Mouse (Mus musculus): ENCODE measurements around the gene Cyb561. TPM values are rescaled to one million over a fixed set of nuclear protein-coding genes. Genes with fewer than 3 reads are reported as not detected.

The Cyb561 gene
- polyA plus RNA-seq, 2 experiments: 7.6 to 17.7 TPM

GRCm38 (mm10) chr11:105953402-105953801, 266 bp upstream of the Cyb561 start:
- TF ChIP-seq POLR2A (IDR thresholded peaks at IDR 0.05; ENCODE audit: borderline replicate concordance, extremely low read depth, insufficient read depth, insufficient read length): no peak
- ATAC-seq (ENCODE audit: low FRiP score, low read depth) (no peak), DNase-seq (ENCODE audit: low spot score) (peak; percentile 31)
- no peak overlapping the region for H3K27ac ChIP-seq (replicated peaks; ENCODE audit: low read depth, low read length)
- peaks cover 3% of the 10 kb centered on the region; the same call in 1 of the 2 replicates for H3K4me1 ChIP-seq (ENCODE audit: control insufficient read depth, insufficient read depth, low read length)
- H3K9ac ChIP-seq (ENCODE audit: low read depth, low read length, severe bottlenecking): no peak overlapping the region
- no peaks in the 10 kb centered on the region for H3K9me3 ChIP-seq (ENCODE audit: control insufficient read depth, low read length)
- H3K4me3 ChIP-seq (replicated peaks; ENCODE audit: low read length): no peak overlapping the region
- 60% methylated on average over 6 of the region's 6 CpGs for WGBS
- no peak overlapping the region for H3K4me2 ChIP-seq (replicated peaks; ENCODE audit: low read depth, low read length, severe bottlenecking)
- H3K36me3 ChIP-seq (ENCODE audit: control insufficient read depth, insufficient read depth, low read length): no peaks in the 10 kb centered on the region
- no peaks in the 10 kb centered on the region for H3K27me3 ChIP-seq (ENCODE audit: control insufficient read depth, insufficient read depth, low read length)

GRCm38 (mm10) chr11:105952111-105952510, 1.0 kb downstream of the Cyb561 start:
- DNase-seq (ENCODE audit: low spot score) (no peak), ATAC-seq (ENCODE audit: low FRiP score, low read depth) (no peak)
- H3K4me1 ChIP-seq (ENCODE audit: control insufficient read depth, insufficient read depth, low read length): peaks cover 3% of the 10 kb centered on the region; the same call in 1 of the 2 replicates
- H3K27ac ChIP-seq (replicated peaks; ENCODE audit: low read depth, low read length): no peak overlapping the region
- no peak overlapping the region for H3K9ac ChIP-seq (ENCODE audit: low read depth, low read length, severe bottlenecking)
- no peak overlapping the region for H3K4me3 ChIP-seq (replicated peaks; ENCODE audit: low read length)
- H3K9me3 ChIP-seq (ENCODE audit: control insufficient read depth, low read length): no peaks in the 10 kb centered on the region
- no peak overlapping the region for H3K4me2 ChIP-seq (replicated peaks; ENCODE audit: low read depth, low read length, severe bottlenecking)
- H3K27me3 ChIP-seq (ENCODE audit: control insufficient read depth, insufficient read depth, low read length): no peaks in the 10 kb centered on the region
- no peak for TF ChIP-seq POLR2A (IDR thresholded peaks at IDR 0.05; ENCODE audit: borderline replicate concordance, extremely low read depth, insufficient read depth, insufficient read length)
- 87% methylated on average over 9 of the region's 9 CpGs for WGBS
- H3K36me3 ChIP-seq (ENCODE audit: control insufficient read depth, insufficient read depth, low read length): no peaks in the 10 kb centered on the region

DNA sequence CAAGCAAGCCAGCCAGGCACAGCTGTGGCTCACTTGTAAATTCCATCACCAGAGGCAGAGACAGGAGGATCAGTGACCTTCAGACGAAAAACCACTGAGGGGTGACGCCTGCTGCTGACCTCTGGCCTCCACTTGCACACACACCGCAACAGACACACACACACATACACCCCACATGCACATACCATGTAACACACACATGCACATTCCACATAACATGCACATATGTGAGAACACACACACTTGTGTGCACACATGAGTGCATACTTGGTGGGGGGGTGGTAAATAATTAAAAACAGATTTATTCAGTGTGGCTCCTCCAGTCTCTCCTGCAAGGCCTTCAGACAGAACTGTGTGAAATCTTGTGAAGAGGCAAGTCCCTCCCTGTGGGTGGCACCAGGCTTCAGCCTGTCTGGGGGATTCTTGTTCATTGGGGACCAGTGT, 1.5 kb downstream of the Cyb561 start:
- WGBS: 33% methylated on average over 3 of the region's 3 CpGs
- H3K9ac ChIP-seq (ENCODE audit: low read depth, low read length, severe bottlenecking): no peak overlapping the region
- DNase-seq (ENCODE audit: low spot score) (no peak), ATAC-seq (ENCODE audit: low FRiP score, low read depth) (no peak)
- H3K9me3 ChIP-seq (ENCODE audit: control insufficient read depth, low read length): no peaks in the 10 kb centered on the region
- peaks cover 3% of the 10 kb centered on the region; the same call in 1 of the 2 replicates for H3K4me1 ChIP-seq (ENCODE audit: control insufficient read depth, insufficient read depth, low read length)
- no peaks in the 10 kb centered on the region for H3K27me3 ChIP-seq (ENCODE audit: control insufficient read depth, insufficient read depth, low read length)
- H3K4me3 ChIP-seq (replicated peaks; ENCODE audit: low read length): no peak overlapping the region
- H3K27ac ChIP-seq (replicated peaks; ENCODE audit: low read depth, low read length): no peak overlapping the region
- H3K4me2 ChIP-seq (replicated peaks; ENCODE audit: low read depth, low read length, severe bottlenecking): no peak overlapping the region
- TF ChIP-seq POLR2A (IDR thresholded peaks at IDR 0.05; ENCODE audit: borderline replicate concordance, extremely low read depth, insufficient read depth, insufficient read length): no peak
- no peaks in the 10 kb centered on the region for H3K36me3 ChIP-seq (ENCODE audit: control insufficient read depth, insufficient read depth, low read length)

DNA sequence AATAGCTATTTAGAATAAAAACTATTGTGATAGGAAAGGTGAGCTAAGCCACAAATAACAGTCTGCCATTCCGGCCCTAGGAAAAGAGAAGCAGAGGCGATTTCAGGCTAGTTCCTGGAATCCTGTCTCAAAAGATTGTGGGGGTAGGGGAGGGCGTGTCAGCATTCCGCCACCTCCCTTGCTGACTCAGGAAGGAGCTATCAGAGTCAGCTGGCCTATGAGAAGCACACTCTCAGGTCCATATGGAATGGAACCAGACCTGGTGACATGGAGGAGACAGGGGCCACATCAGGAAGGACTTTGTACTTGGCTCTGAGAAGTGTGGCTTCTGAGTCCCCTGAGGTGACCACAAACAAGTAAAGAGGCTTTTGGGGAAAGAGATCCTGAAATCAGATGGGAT, 2.6 kb downstream of the Cyb561 start:
- H3K36me3 ChIP-seq (ENCODE audit: control insufficient read depth, insufficient read depth, low read length): no peaks in the 10 kb centered on the region
- H3K4me2 ChIP-seq (replicated peaks; ENCODE audit: low read depth, low read length, severe bottlenecking): no peak overlapping the region
- no peak overlapping the region for H3K27ac ChIP-seq (replicated peaks; ENCODE audit: low read depth, low read length)
- 77% methylated on average over 4 of the region's 4 CpGs for WGBS
- no peak overlapping the region for H3K9ac ChIP-seq (ENCODE audit: low read depth, low read length, severe bottlenecking)
- no peaks in the 10 kb centered on the region for H3K27me3 ChIP-seq (ENCODE audit: control insufficient read depth, insufficient read depth, low read length)
- H3K4me1 ChIP-seq (ENCODE audit: control insufficient read depth, insufficient read depth, low read length): peaks cover 3% of the 10 kb centered on the region; the same call in 1 of the 2 replicates
- no peak overlapping the region for H3K4me3 ChIP-seq (replicated peaks; ENCODE audit: low read length)
- no peaks in the 10 kb centered on the region for H3K9me3 ChIP-seq (ENCODE audit: control insufficient read depth, low read length)
- DNase-seq (ENCODE audit: low spot score) (no peak), ATAC-seq (ENCODE audit: low FRiP score, low read depth) (no peak)
- no peak for TF ChIP-seq POLR2A (IDR thresholded peaks at IDR 0.05; ENCODE audit: borderline replicate concordance, extremely low read depth, insufficient read depth, insufficient read length)

GRCm38 (mm10) chr11:105948255-105948654, 4.9 kb downstream of the Cyb561 start:
- no peak overlapping the region for H3K9ac ChIP-seq (ENCODE audit: low read depth, low read length, severe bottlenecking)
- no peaks in the 10 kb centered on the region for H3K9me3 ChIP-seq (ENCODE audit: control insufficient read depth, low read length)
- TF ChIP-seq POLR2A (IDR thresholded peaks at IDR 0.05; ENCODE audit: borderline replicate concordance, extremely low read depth, insufficient read depth, insufficient read length): no peak
- no peaks in the 10 kb centered on the region for H3K27me3 ChIP-seq (ENCODE audit: control insufficient read depth, insufficient read depth, low read length)
- H3K27ac ChIP-seq (replicated peaks; ENCODE audit: low read depth, low read length): no peak overlapping the region
- H3K4me2 ChIP-seq (replicated peaks; ENCODE audit: low read depth, low read length, severe bottlenecking): no peak overlapping the region
- no peak overlapping the region for H3K4me3 ChIP-seq (replicated peaks; ENCODE audit: low read length)
- ATAC-seq (ENCODE audit: low FRiP score, low read depth) (no peak), DNase-seq (ENCODE audit: low spot score) (no peak)
- no peaks in the 10 kb centered on the region for H3K36me3 ChIP-seq (ENCODE audit: control insufficient read depth, insufficient read depth, low read length)
- WGBS: 50% methylated on average over 2 of the region's 2 CpGs
- H3K4me1 ChIP-seq (ENCODE audit: control insufficient read depth, insufficient read depth, low read length): peaks cover 6% of the 10 kb centered on the region; the same call in 1 of the 2 replicates
